Mouse (Mus musculus) bone marrow, adult 2 months (tissue): Measurements from ENCODE around the gene Zkscan16.

ENCODE experiments used
- CTCF ChIP-seq: fragments of 200-500 bp; IDR thresholded peaks from 2 replicates; pipeline ENCODE4 v1.5.1; 2011; ENCODE audit warnings: low read length, control low read depth; ENCODE audit not compliant: control insufficient read depth, insufficient read depth
- POLR2A ChIP-seq: fragments of 200-500 bp; IDR thresholded peaks from 2 replicates; pipeline ENCODE4 v1.6.1; 2011; ENCODE audit warnings: low read depth, mild to moderate bottlenecking, control low read depth, low read length, borderline replicate concordance; ENCODE audit not compliant: control insufficient read depth

- TF ChIP-seq CTCF (no peak), POLR2A (no peak)
Measured at GRCm38 (mm10) chr4:58963271-58963670, 19.8 kb downstream of the Zkscan16 start.
